Comparison of ENCODE assay signal across 20 mouse cellular contexts in genomic region chr5:149906927-149907326, GRCm38 (mm10).
A peak's percentile ranks its signal among the peaks of the same experiment; 100 is the strongest.
DNase-seq lines count a peak whose midpoint lies in the region; ATAC-seq lines count a peak whose summit lies in the region.
"Had no signal": no experiment of that assay in that cellular context is flagged by ENCODE, and none has a peak within 500 bp of the region (broad histone marks: within the 10 kb centered on the region; RNA-seq: fewer than 3 reads in every experiment).

No protein-coding gene starts in this region.

- no peak overlapping the region for H3K27ac ChIP-seq in kidney, embryonic 14.5 days (ENCODE audit: low read depth, low read length)
- no peak overlapping the region for H3K27ac ChIP-seq in kidney, embryonic 16.5 days (ENCODE audit: low read length)
- H3K27ac ChIP-seq: embryonic facial prominence, embryonic 13.5 days; embryonic facial prominence, embryonic 15.5 days; forebrain, embryonic 10.5 days; forebrain, embryonic 12.5 days had no signal

- peaks cover 21% of the 10 kb centered on the region for H3K4me1 ChIP-seq in kidney, embryonic 14.5 days (ENCODE audit: control insufficient read depth, insufficient read depth, low read length)
- peaks cover 31% of the 10 kb centered on the region for H3K4me1 ChIP-seq in kidney, embryonic 16.5 days (ENCODE audit: insufficient read depth, low read length)
- H3K4me1 ChIP-seq: forebrain, embryonic 10.5 days; forebrain, embryonic 12.5 days had no signal

- WGBS in kidney, embryonic 14.5 days: 24% methylated on average over 3 of the region's 3 CpGs
- 22% methylated on average over 3 of the region's 3 CpGs for WGBS in kidney, embryonic 16.5 days

- H3K27me3 ChIP-seq in kidney, embryonic 14.5 days (ENCODE audit: control insufficient read depth, insufficient read depth, low read length): no peaks in the 10 kb centered on the region
- H3K27me3 ChIP-seq in kidney, embryonic 16.5 days (ENCODE audit: insufficient read depth, low read length): no peaks in the 10 kb centered on the region
- H3K27me3 ChIP-seq: embryonic facial prominence, embryonic 13.5 days; embryonic facial prominence, embryonic 15.5 days; forebrain, embryonic 12.5 days had no signal

- H3K4me2 ChIP-seq in kidney, embryonic 14.5 days (replicated peaks; ENCODE audit: low read depth, low read length): no peak overlapping the region
- no peak overlapping the region for H3K4me2 ChIP-seq in kidney, embryonic 16.5 days (replicated peaks; ENCODE audit: low read depth, low read length)
- H3K4me2 ChIP-seq: embryonic facial prominence, embryonic 13.5 days; embryonic facial prominence, embryonic 15.5 days; forebrain, embryonic 12.5 days had no signal

- DNase-seq in kidney, postnatal 10 days: no peak
- no peak for DNase-seq in kidney, adult 18-20 months
- DNase-seq: adrenal gland, adult 2 months; adrenal gland, postnatal 10 days; adrenal gland, postnatal 25 days; cerebellum, adult 11 months; cerebellum, adult 18-20 months; cerebellum, adult 8-10 months; cerebellum, adult 9-11 months; cerebellum, postnatal 36 days; embryo, embryonic 11 days had no signal

- no peak overlapping the region for H3K4me3 ChIP-seq in kidney, embryonic 14.5 days (ENCODE audit: low read length)
- no peak overlapping the region for H3K4me3 ChIP-seq in kidney, embryonic 16.5 days (ENCODE audit: low read length)
- H3K4me3 ChIP-seq: embryonic facial prominence, embryonic 13.5 days; embryonic facial prominence, embryonic 15.5 days; erythroblast, embryonic 14.5 days; forebrain, embryonic 10.5 days; forebrain, embryonic 12.5 days had no signal

- no peaks in the 10 kb centered on the region for H3K36me3 ChIP-seq in kidney, embryonic 14.5 days (ENCODE audit: control insufficient read depth, insufficient read depth, low read length)
- H3K36me3 ChIP-seq in kidney, embryonic 16.5 days (ENCODE audit: insufficient read depth, low read length): no peaks in the 10 kb centered on the region
- H3K36me3 ChIP-seq: embryonic facial prominence, embryonic 13.5 days; embryonic facial prominence, embryonic 15.5 days; forebrain, embryonic 10.5 days; forebrain, embryonic 12.5 days had no signal

- H3K9ac ChIP-seq in kidney, embryonic 14.5 days (ENCODE audit: low read depth, low read length): no peak overlapping the region
- H3K9ac ChIP-seq in kidney, embryonic 16.5 days (replicated peaks; ENCODE audit: low read length): no peak overlapping the region
- H3K9ac ChIP-seq: embryonic facial prominence, embryonic 13.5 days; embryonic facial prominence, embryonic 15.5 days; forebrain, embryonic 12.5 days had no signal

- H3K9me3 ChIP-seq in kidney, embryonic 14.5 days (ENCODE audit: control insufficient read depth, low read length): no peaks in the 10 kb centered on the region
- H3K9me3 ChIP-seq in kidney, embryonic 16.5 days (ENCODE audit: low read length): no peaks in the 10 kb centered on the region
- H3K9me3 ChIP-seq: embryonic facial prominence, embryonic 13.5 days; embryonic facial prominence, embryonic 15.5 days; forebrain, embryonic 10.5 days; forebrain, embryonic 12.5 days had no signal

- peak; percentile 71; the same call in 1 of the 2 replicates for ATAC-seq in kidney, embryonic 14.5 days (ENCODE audit: low FRiP score, low TSS enrichment)
- ATAC-seq in kidney, embryonic 16.5 days (ENCODE audit: low FRiP score, low TSS enrichment): peak; percentile 77; the same call in 1 of the 2 replicates
- ATAC-seq: forebrain, embryonic 14.5 days; forebrain, embryonic 16.5 days had no signal
